Mouse (Mus musculus) Patski (cell line): ENCODE data around the gene Nanos1. TPM values are rescaled to one million over a fixed set of nuclear protein-coding genes. Genes with fewer than 3 reads are reported as not detected.

Experiments used
- ATAC-seq: fragments of 100-300 bp; one replicate; pipeline ENCODE4 v1.8.0; 2021
- CTCF ChIA-PET: fragments of 350-600 bp; sonication (Branson Sonifier 250); formaldehyde crosslinking; loops from one replicate; lab custom pipeline; 2022; ENCODE audit warnings: inconsistent platforms; lab: Charles Lee
- POLR2A ChIA-PET: fragments of 350-600 bp; sonication (Branson Sonifier 250); formaldehyde crosslinking; loops from one replicate; lab custom pipeline; 2022; ENCODE audit warnings: antibody characterized with exemption, inconsistent platforms; lab: Charles Lee
- DNase-seq: peaks from one replicate; pipeline ENCODE4 v3.0.0-alpha.2; 2011; ENCODE audit warnings: low read depth, low spot score
- H3K27me3 ChIP-seq: fragments of 371-371 bp; one replicate; pipeline ENCODE4 v1.5.1; 2021
- CTCF ChIP-seq: fragments of 100-300 bp; IDR thresholded peaks from one replicate; pipeline ENCODE4 v1.5.1; 2021
- in situ Hi-C: fragments of 300-500 bp; cut with MboI; formaldehyde crosslinking; loops from 3 replicates; pipeline ENCODE4 v1.11.1; 2018; ENCODE audit warnings: low pct_unique_long_range_greater_than_20kb, mixed read lengths
- polyA plus RNA-seq: library from polyadenylated mRNA; unstranded; gene quantifications from one replicate; pipeline ENCODE4 v1.2.3, GENCODE M21; 2021

Gene Nanos1
- polyA plus RNA-seq, 1 experiment from 2014 or later: 10.6 TPM

GRCm38 (mm10) chr19:60743767-60744547 lies 11.8 kb upstream of the Nanos1 start:
- in situ Hi-C loops: no loop called here
- ChIA-PET POLR2A (interaction anchor here (0.9 kb wide), 1 partner anchor 28 kb away, joined by 3 read pairs; no protein-coding TSS in a partner anchor), CTCF (interaction anchor here (0.7 to 1.7 kb wide), 3 partner anchors 10 to 27 kb away, joined by 3 to 7 read pairs (median 3); no protein-coding TSS in a partner anchor)
- H3K27me3 ChIP-seq: peaks cover 12% of the 10 kb centered on the region
- ATAC-seq (no peak), DNase-seq (no peak)
- no peak for TF ChIP-seq CTCF

GRCm38 (mm10) chr19:60747801-60748200 lies 8.0 kb upstream of the Nanos1 start:
- peaks cover 3% of the 10 kb centered on the region for H3K27me3 ChIP-seq
- ATAC-seq (no peak), DNase-seq (no peak)
- in situ Hi-C loops: no loop called here
- no peak for TF ChIP-seq CTCF
- ChIA-PET POLR2A (no interaction called here), CTCF (interaction anchor here (1.2 kb wide), 1 partner anchor 37 kb away, joined by 3 read pairs; no protein-coding TSS in a partner anchor)

GRCm38 (mm10) chr19:60756192-60757098 lies 658 bp downstream of the Nanos1 start:
- ATAC-seq (peak; percentile 42), DNase-seq (no peak)
- ChIA-PET POLR2A (interaction anchor here (0.9 kb wide), 1 partner anchor 116 kb away, joined by 4 read pairs; no protein-coding TSS in a partner anchor), CTCF (interaction anchor here (0.9 kb wide), 1 partner anchor 31 kb away, joined by 3 read pairs; no protein-coding TSS in a partner anchor)
- H3K27me3 ChIP-seq: no peaks in the 10 kb centered on the region
- in situ Hi-C loops: no loop called here
- no peak for TF ChIP-seq CTCF

GRCm38 (mm10) chr19:60757099-60757785 lies 1.5 kb downstream of the Nanos1 start:
- CTCF ChIA-PET: interaction anchor here (0.9 kb wide), 1 partner anchor 30 kb away, joined by 3 read pairs; no protein-coding TSS in a partner anchor
- no peak for ATAC-seq

GRCm38 (mm10) chr19:60758896-60759835 lies 3.4 kb downstream of the Nanos1 start:
- TF ChIP-seq CTCF: no peak
- DNase-seq (no peak), ATAC-seq (no peak)
- no peaks in the 10 kb centered on the region for H3K27me3 ChIP-seq
- in situ Hi-C loops: no loop called here
- ChIA-PET POLR2A (interaction anchor here (0.9 to 1.4 kb wide), 3 partner anchors 8 to 53 kb away, joined by 3 to 6 read pairs (median 3); partner anchors contain the start of gene Eif3a), CTCF (interaction anchor here (0.9 to 2.4 kb wide), 8 partner anchors 8 to 82 kb away, joined by 3 to 9 read pairs (median 4); no protein-coding TSS in a partner anchor)

More at GRCm38 (mm10) chr19:60757099-60757785, 1.5 kb downstream of the Nanos1 start:
- H3K27me3 ChIP-seq: no peaks in the 10 kb centered on the region
- in situ Hi-C loops: no loop called here
- POLR2A ChIA-PET: no interaction called here
- no peak for DNase-seq
- TF ChIP-seq CTCF: no peak

GRCm38 (mm10) chr19:60773366-60773765 lies 17.6 kb downstream of the Nanos1 start:
- in situ Hi-C loops: no loop called here
- CTCF ChIA-PET: interaction anchor here (1.5 kb wide), 2 partner anchors 11 to 12 kb away, joined by 4 to 8 read pairs; no protein-coding TSS in a partner anchor
- POLR2A ChIA-PET: no interaction called here
- DNase-seq (no peak), ATAC-seq (no peak)
- no peaks in the 10 kb centered on the region for H3K27me3 ChIP-seq
- TF ChIP-seq CTCF: no peak

- H3K27me3 ChIP-seq: no peaks in the 10 kb centered on the region
- no peak for TF ChIP-seq CTCF
- in situ Hi-C loops: no loop called here
- DNase-seq (no peak), ATAC-seq (no peak)
- ChIA-PET CTCF (interaction anchor here (1.3 to 2.9 kb wide), 2 partner anchors 12 to 20 kb away, joined by 3 to 11 read pairs; no protein-coding TSS in a partner anchor), POLR2A (no interaction called here)
Observed at GRCm38 (mm10) chr19:60782034-60782433, 26.2 kb downstream of the Nanos1 start.

GRCm38 (mm10) chr19:60784712-60785111 lies 28.9 kb downstream of the Nanos1 start:
- no peak for TF ChIP-seq CTCF
- DNase-seq: no peak
- ChIA-PET CTCF (interaction anchor here (0.8 to 1.6 kb wide), 4 partner anchors 12 to 37 kb away, joined by 3 to 8 read pairs (median 4); no protein-coding TSS in a partner anchor), POLR2A (interaction anchor here (1.5 kb wide), 1 partner anchor 166 kb away, joined by 3 read pairs; no protein-coding TSS in a partner anchor)
- ATAC-seq: no peak
- no peaks in the 10 kb centered on the region for H3K27me3 ChIP-seq
- in situ Hi-C loops: no loop called here
